Mouse (Mus musculus) intestine, embryonic 14.5 days (tissue): ENCODE data around the gene Fibin. TPM values are rescaled to one million over a fixed set of nuclear protein-coding genes. Genes with fewer than 3 reads are reported as not detected.

Experiments
- ATAC-seq: fragments of 200-750 bp; cut with Nextera tagmentation; replicated peaks from 2 replicates; pipeline ENCODE4 v1.8.0; 2017; ENCODE audit warnings: low read depth, moderate number of reproducible peaks, moderate TSS enrichment, moderate library complexity; ENCODE audit not compliant: low FRiP score, low TSS enrichment
- DNase-seq: peaks from one replicate; pipeline ENCODE4 v3.0.0-alpha.2; 2018; ENCODE audit warnings: low spot score
- H3K27ac ChIP-seq: fragments of 300-500 bp; sonication (generic); 2 replicates; pipeline ENCODE4 v1.5.1; 2014; ENCODE audit warnings: low read depth, mild to moderate bottlenecking, control low read depth
- H3K27me3 ChIP-seq: fragments of 300-500 bp; sonication (generic); replicated peaks from 2 replicates; pipeline ENCODE4 v1.6.1; 2014; ENCODE audit warnings: low read length, control low read depth; ENCODE audit not compliant: control insufficient read depth, insufficient read depth
- H3K36me3 ChIP-seq: fragments of 300-500 bp; sonication (generic); 2 replicates; pipeline ENCODE4 v1.6.1; 2014; ENCODE audit warnings: low read length, control low read depth; ENCODE audit not compliant: control insufficient read depth, insufficient read depth
- H3K4me1 ChIP-seq: fragments of 300-500 bp; sonication (generic); replicated peaks from 2 replicates; pipeline ENCODE4 v1.6.1; 2014; ENCODE audit warnings: low read length, control low read depth, mixed read lengths; ENCODE audit not compliant: control insufficient read depth, insufficient read depth
- H3K4me2 ChIP-seq: fragments of 300-500 bp; sonication (generic); 2 replicates; pipeline ENCODE4 v1.6.1; 2014; ENCODE audit warnings: low read length
- H3K4me3 ChIP-seq: fragments of 300-500 bp; sonication (generic); 2 replicates; pipeline ENCODE4 v1.5.1; 2014; ENCODE audit warnings: low read depth, low read length, control low read depth, mixed read lengths
- H3K9ac ChIP-seq: fragments of 300-500 bp; sonication (generic); 2 replicates; pipeline ENCODE4 v1.6.1; 2014; ENCODE audit warnings: mild to moderate bottlenecking, low read length
- H3K9me3 ChIP-seq: fragments of 300-500 bp; sonication (generic); 2 replicates; pipeline ENCODE4 v1.6.1; 2016; ENCODE audit warnings: low read length, control low read depth; ENCODE audit not compliant: control insufficient read depth
- WGBS: fragments of 180-500 bp; shearing (Covaris S2); extraction: QIAGEN DNeasy Blood & Tissue Kit; methylation state at CpG from one replicate; pipeline ENCODE4 v1.1.7; 2014; 5-methylcytosine and 5-hydroxymethylcytosine counted together
- polyA plus RNA-seq: library from polyadenylated mRNA; unstranded; fragments of >200 nt; fragmentation: Nextera tagmentation; extraction: Ambion mirVana; gene quantifications from 2 replicates; pipeline ENCODE4 v1.2.1, GENCODE M21; 2014

Gene Fibin
- polyA plus RNA-seq, 1 experiment from 2014 or later, result 24.3 TPM

DNA sequence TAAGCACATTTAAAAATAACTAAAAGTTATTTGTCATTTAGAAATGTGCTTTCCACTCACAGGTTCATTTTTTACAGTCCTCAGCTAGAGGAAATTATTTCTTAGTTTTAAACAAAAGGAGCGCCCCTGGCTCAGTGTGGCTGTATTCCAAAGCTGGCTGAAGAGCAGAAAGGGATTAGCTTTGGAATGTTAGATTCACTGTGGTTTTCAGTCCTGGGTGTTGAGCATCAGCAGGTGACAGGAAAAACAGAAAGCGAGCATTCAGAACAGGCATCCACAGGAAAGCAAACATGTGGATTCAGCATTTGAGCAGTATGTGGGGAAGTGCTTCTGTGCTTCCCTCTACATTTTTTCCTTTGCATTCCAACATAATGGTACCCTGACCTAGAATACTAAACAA, 10.2 kb upstream of the Fibin start:
- no peak overlapping the region for H3K27ac ChIP-seq
- no peaks in the 10 kb centered on the region for H3K36me3 ChIP-seq
- no peak overlapping the region for H3K4me2 ChIP-seq
- no peaks in the 10 kb centered on the region for H3K27me3 ChIP-seq
- ATAC-seq (no peak), DNase-seq (no peak)
- H3K4me1 ChIP-seq, result no peaks in the 10 kb centered on the region; the same call in 1 of the 2 replicates
- no peak overlapping the region for H3K9ac ChIP-seq
- 42% methylated on average over 2 of the region's 2 CpGs for WGBS
- H3K9me3 ChIP-seq, result no peaks in the 10 kb centered on the region
- no peak overlapping the region for H3K4me3 ChIP-seq

- Histone ChIP-seq H3K4me1 (no peaks in the 10 kb centered on the region), H3K9me3 (no peaks in the 10 kb centered on the region), H3K27me3 (no peaks in the 10 kb centered on the region), H3K4me2 (no peak overlapping the region), H3K36me3 (no peaks in the 10 kb centered on the region), H3K9ac (no peak overlapping the region), H3K27ac (no peak overlapping the region), H3K4me3 (no peak overlapping the region)
- WGBS, result 74% methylated on average over 1 of the region's 1 CpGs
- DNase-seq (no peak), ATAC-seq (no peak)
Observed at GRCm38 (mm10) chr2:110367382-110367887, 4.5 kb upstream of the Fibin start.

DNA sequence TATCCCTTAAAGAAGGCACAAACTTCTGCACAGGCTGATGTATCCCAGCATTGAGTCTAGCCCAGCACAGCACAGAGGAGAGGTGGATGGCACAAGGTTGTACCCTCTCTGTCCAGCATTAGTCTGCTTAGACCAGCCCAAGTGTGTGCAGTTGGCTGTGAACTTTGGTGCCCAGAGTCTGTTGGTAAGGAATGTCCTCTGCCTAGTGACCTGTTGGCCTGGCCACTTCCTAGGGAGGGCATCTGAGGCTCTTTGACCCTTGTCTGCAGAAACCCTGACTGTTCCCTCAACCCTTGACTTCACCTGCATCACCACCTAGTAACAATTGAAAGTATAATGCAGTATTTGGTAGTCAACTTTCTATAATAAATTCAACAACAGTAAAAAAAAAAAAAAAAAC, 2.4 kb upstream of the Fibin start:
- Histone ChIP-seq H3K27ac (no peak overlapping the region), H3K9me3 (no peaks in the 10 kb centered on the region), H3K4me2 (no peak overlapping the region), H3K4me1 (no peaks in the 10 kb centered on the region), H3K27me3 (0 out of 2 replicates have a peak, but pooled peaks cover 3% of the 10 kb centered on the region), H3K36me3 (no peaks in the 10 kb centered on the region), H3K4me3 (no peak overlapping the region), H3K9ac (no peak overlapping the region)
- no peak for DNase-seq
- no peak for ATAC-seq

- Histone ChIP-seq H3K4me2 (no peak overlapping the region), H3K36me3 (no peaks in the 10 kb centered on the region), H3K4me1 (no peaks in the 10 kb centered on the region), H3K9ac (no peak overlapping the region), H3K9me3 (no peaks in the 10 kb centered on the region), H3K4me3 (no peak overlapping the region), H3K27ac (no peak overlapping the region), H3K27me3 (0 out of 2 replicates have a peak, but pooled peaks cover 3% of the 10 kb centered on the region)
- no peak for DNase-seq
- 59% methylated on average over 3 of the region's 3 CpGs for WGBS
- ATAC-seq, result no peak
Observed at GRCm38 (mm10) chr2:110363855-110364254, 872 bp upstream of the Fibin start.

GRCm38 (mm10) chr2:110353302-110353970, 9.5 kb downstream of the Fibin start:
- no peak for ATAC-seq

DNA sequence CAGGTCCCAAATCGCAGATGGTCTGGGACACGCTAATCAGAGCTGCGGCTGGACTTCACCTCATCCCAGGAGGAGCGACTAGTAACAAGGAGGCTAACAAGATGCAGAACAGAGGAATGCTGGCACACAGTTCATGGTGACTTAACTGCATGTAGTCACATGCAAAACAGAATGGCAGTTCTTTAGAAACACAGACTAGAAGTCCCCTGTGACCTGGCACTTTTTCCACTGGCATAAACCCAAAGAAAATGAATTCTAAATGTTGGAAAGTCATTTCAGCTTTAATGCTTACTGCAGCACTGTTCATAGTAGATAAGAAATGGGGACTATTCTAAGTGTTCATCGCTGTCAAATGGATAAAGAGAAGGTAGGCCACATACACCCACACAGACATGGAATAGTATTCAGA, 11.1 kb downstream of the Fibin start:
- Histone ChIP-seq H3K36me3 (no peaks in the 10 kb centered on the region), H3K4me1 (no peaks in the 10 kb centered on the region), H3K4me2 (no peak overlapping the region), H3K4me3 (no peak overlapping the region), H3K27ac (no peak overlapping the region), H3K9me3 (no peaks in the 10 kb centered on the region), H3K27me3 (no peaks in the 10 kb centered on the region), H3K9ac (no peak overlapping the region)
- no peak for ATAC-seq
- no peak for DNase-seq
- WGBS, result 68% methylated on average over 5 of the region's 5 CpGs

More at GRCm38 (mm10) chr2:110353302-110353970, 9.5 kb downstream of the Fibin start:
- DNase-seq, result no peak
- H3K4me2 ChIP-seq, result no peak overlapping the region
- H3K4me3 ChIP-seq, result no peak overlapping the region
- no peak overlapping the region for H3K27ac ChIP-seq
- no peaks in the 10 kb centered on the region for H3K36me3 ChIP-seq
- no peaks in the 10 kb centered on the region for H3K27me3 ChIP-seq
- no peak overlapping the region for H3K9ac ChIP-seq
- no peaks in the 10 kb centered on the region for H3K9me3 ChIP-seq
- 76% methylated on average over 5 of the region's 5 CpGs for WGBS
- no peaks in the 10 kb centered on the region for H3K4me1 ChIP-seq

DNA sequence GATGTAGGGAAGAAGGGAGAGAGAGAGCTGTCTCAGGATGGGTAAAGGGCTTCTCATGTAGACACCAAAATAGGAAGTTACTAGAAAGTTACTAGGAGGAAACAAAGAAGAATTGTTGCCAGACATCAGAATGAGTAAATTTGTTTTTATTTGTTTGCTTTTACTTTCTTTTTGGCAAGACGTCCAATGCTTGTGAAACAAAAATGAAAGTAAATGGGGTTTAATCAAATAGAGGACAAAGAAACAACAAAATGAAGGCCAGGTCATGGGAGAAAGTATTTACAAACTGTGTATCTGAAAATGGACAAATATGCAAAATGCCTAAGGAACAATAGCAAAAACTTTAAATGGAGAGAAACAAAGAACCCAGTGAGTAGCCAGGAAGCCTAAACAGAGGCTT, 11.6 kb downstream of the Fibin start:
- no peak for ATAC-seq
- no peaks in the 10 kb centered on the region for H3K36me3 ChIP-seq
- 66% methylated on average over 1 of the region's 1 CpGs for WGBS

GRCm38 (mm10) chr2:110328953-110329352, 34.0 kb downstream of the Fibin start:
- ATAC-seq (no peak), DNase-seq (no peak)
- H3K27me3 ChIP-seq, result no peaks in the 10 kb centered on the region
- H3K36me3 ChIP-seq, result no peaks in the 10 kb centered on the region
- H3K27ac ChIP-seq, result no peak overlapping the region
- no peaks in the 10 kb centered on the region for H3K9me3 ChIP-seq
- no peaks in the 10 kb centered on the region for H3K4me1 ChIP-seq
- no peak overlapping the region for H3K9ac ChIP-seq
- H3K4me2 ChIP-seq, result no peak overlapping the region
- H3K4me3 ChIP-seq, result no peak overlapping the region

More for the DNA sequence above, 11.6 kb downstream of the Fibin start:
- no peaks in the 10 kb centered on the region for H3K4me1 ChIP-seq
- H3K4me3 ChIP-seq, result no peak overlapping the region
- H3K9ac ChIP-seq, result no peak overlapping the region
- no peak for DNase-seq
- H3K9me3 ChIP-seq, result no peaks in the 10 kb centered on the region
- no peak overlapping the region for H3K4me2 ChIP-seq
- H3K27ac ChIP-seq, result no peak overlapping the region
- H3K27me3 ChIP-seq, result no peaks in the 10 kb centered on the region

- H3K27me3 ChIP-seq, result no peaks in the 10 kb centered on the region
- H3K4me1 ChIP-seq, result no peaks in the 10 kb centered on the region
- H3K27ac ChIP-seq, result no peak overlapping the region
- no peaks in the 10 kb centered on the region for H3K9me3 ChIP-seq
- H3K4me3 ChIP-seq, result no peak overlapping the region
- H3K36me3 ChIP-seq, result no peaks in the 10 kb centered on the region
- no peak overlapping the region for H3K9ac ChIP-seq
- H3K4me2 ChIP-seq, result no peak overlapping the region
- DNase-seq, result no peak
- 77% methylated on average over 4 of the region's 4 CpGs for WGBS
- ATAC-seq, result no peak
Observed at GRCm38 (mm10) chr2:110319949-110320348, 43.0 kb downstream of the Fibin start.
